Mouse (Mus musculus) heart, embryonic 11.5 days (tissue): ENCODE measurements around the gene Adgre1. TPM values are rescaled to one million over a fixed set of nuclear protein-coding genes. Genes with fewer than 3 reads are reported as not detected.
"Not testable (repeated sequence)": the region's sequence is repeated elsewhere in the genome, so short reads cannot be mapped to it uniquely, and the experiment has no call there.

Source experiments
- ATAC-seq: fragments of 200-750 bp; cut with Nextera tagmentation; replicated peaks from 2 replicates; pipeline ENCODE4 v1.8.0; 2017; ENCODE audit warnings: moderate library complexity; ENCODE audit not compliant: insufficient number of reproducible peaks, low FRiP score, low TSS enrichment
- H3K27ac ChIP-seq: fragments of 300-500 bp; sonication (generic); 2 replicates; pipeline ENCODE4 v1.5.1; 2014; ENCODE audit warnings: mild to moderate bottlenecking, low read depth, low read length
- H3K27me3 ChIP-seq: fragments of 300-500 bp; sonication (generic); 2 replicates; pipeline ENCODE4 v1.6.1; 2014; ENCODE audit warnings: mild to moderate bottlenecking, low read length, mixed read lengths; ENCODE audit not compliant: control insufficient read depth, insufficient read depth
- H3K36me3 ChIP-seq: fragments of 300-500 bp; sonication (generic); 2 replicates; pipeline ENCODE4 v1.6.1; 2014; ENCODE audit warnings: mild to moderate bottlenecking, low read length, moderate library complexity, mixed read lengths; ENCODE audit not compliant: control insufficient read depth, insufficient read depth
- H3K4me1 ChIP-seq: fragments of 300-500 bp; sonication (generic); 2 replicates; pipeline ENCODE4 v1.6.1; 2014; ENCODE audit warnings: low read length; ENCODE audit not compliant: control insufficient read depth, insufficient read depth
- H3K4me2 ChIP-seq: fragments of 300-500 bp; sonication (generic); 2 replicates; pipeline ENCODE4 v1.6.1; 2014; ENCODE audit warnings: mild to moderate bottlenecking, moderate library complexity
- H3K4me3 ChIP-seq: fragments of 300-500 bp; sonication (generic); 2 replicates; pipeline ENCODE4 v1.5.1; 2014; ENCODE audit warnings: low read depth, low read length
- H3K9ac ChIP-seq: fragments of 300-500 bp; sonication (generic); 2 replicates; pipeline ENCODE4 v1.6.1; 2014; ENCODE audit warnings: mild to moderate bottlenecking, low read depth, low read length, moderate library complexity
- H3K9me3 ChIP-seq: fragments of 300-500 bp; sonication (generic); replicated peaks from 2 replicates; pipeline ENCODE4 v1.6.1; 2016; ENCODE audit warnings: low read length; ENCODE audit not compliant: control insufficient read depth
- WGBS: fragments of 180-500 bp; shearing (Covaris S2); extraction: QIAGEN DNeasy Blood & Tissue Kit; methylation state at CpG from one replicate; pipeline ENCODE4 v1.1.7; 2014; ENCODE audit not compliant: insufficient replicate concordance; 5-methylcytosine and 5-hydroxymethylcytosine counted together
- polyA plus RNA-seq: library from polyadenylated mRNA; unstranded; fragments of >200 nt; fragmentation: Nextera tagmentation; extraction: Ambion mirVana; gene quantifications from 2 replicates; pipeline ENCODE4 v1.2.1, GENCODE M21; 2014

Gene Adgre1
- polyA plus RNA-seq = 1.3 and 3.3 TPM in 2 replicates

GRCm38 (mm10) chr17:57358441-57358840 lies at the start of gene Adgre1:
Gene Adgre1 (plus strand): TSS chr17:57358691.
- 44% methylated on average over 1 of the region's 1 CpGs for WGBS
- no peak within 1 kb of the TSS for H3K4me3 ChIP-seq
- no peak within 1 kb of the TSS for H3K9ac ChIP-seq
- H3K9me3 ChIP-seq = no peaks in the 10 kb centered on the region
- no peaks in the 10 kb centered on the region for H3K36me3 ChIP-seq
- H3K4me2 ChIP-seq = no peak within 1 kb of the TSS
- no peaks in the 10 kb centered on the region for H3K27me3 ChIP-seq
- H3K4me1 ChIP-seq = no peaks in the 10 kb centered on the region
- no peak within 1 kb of the TSS for H3K27ac ChIP-seq
- ATAC-seq = no peak

- WGBS = 32% methylated on average over 13 of the region's 13 CpGs
- H3K27ac ChIP-seq = no peak overlapping the region
- H3K27me3 ChIP-seq = no peaks in the 10 kb centered on the region
- H3K36me3 ChIP-seq = no peaks in the 10 kb centered on the region
- no peak overlapping the region for H3K4me3 ChIP-seq
- no peaks in the 10 kb centered on the region for H3K9me3 ChIP-seq
- H3K4me2 ChIP-seq = no peak overlapping the region
- no peak overlapping the region for H3K9ac ChIP-seq
- ATAC-seq = no peak
- no peaks in the 10 kb centered on the region for H3K4me1 ChIP-seq
Observed at GRCm38 (mm10) chr17:57311801-57312200, 46.7 kb upstream of the Adgre1 start.

GRCm38 (mm10) chr17:57327615-57328014 lies 30.9 kb upstream of the Adgre1 start:
- Histone ChIP-seq H3K4me2 (no peak overlapping the region), H3K36me3 (no peaks in the 10 kb centered on the region), H3K27ac (no peak overlapping the region), H3K4me3 (no peak overlapping the region), H3K9me3 (no peaks in the 10 kb centered on the region), H3K4me1 (no peaks in the 10 kb centered on the region), H3K27me3 (no peaks in the 10 kb centered on the region), H3K9ac (no peak overlapping the region)
- no peak for ATAC-seq
- 67% methylated on average over 8 of the region's 8 CpGs for WGBS

- no peak overlapping the region for H3K9ac ChIP-seq
- no peaks in the 10 kb centered on the region for H3K36me3 ChIP-seq
- H3K4me2 ChIP-seq = no peak overlapping the region
- no peaks in the 10 kb centered on the region for H3K27me3 ChIP-seq
- whole genome bisulfite sequencing = 40% methylated on average over 5 of the region's 6 CpGs
- ATAC-seq = no peak
- no peak overlapping the region for H3K4me3 ChIP-seq
- no peaks in the 10 kb centered on the region for H3K9me3 ChIP-seq
- H3K4me1 ChIP-seq = no peaks in the 10 kb centered on the region
- no peak overlapping the region for H3K27ac ChIP-seq
Observed at GRCm38 (mm10) chr17:57328944-57329343, 29.5 kb upstream of the Adgre1 start.

GRCm38 (mm10) chr17:57330993-57331392 lies 27.5 kb upstream of the Adgre1 start:
- no peak overlapping the region for H3K27ac ChIP-seq
- H3K9ac ChIP-seq = no peak overlapping the region
- no peak overlapping the region for H3K4me3 ChIP-seq
- H3K4me2 ChIP-seq = no peak overlapping the region
- H3K27me3 ChIP-seq = no peaks in the 10 kb centered on the region
- H3K4me1 ChIP-seq = no peaks in the 10 kb centered on the region
- H3K36me3 ChIP-seq = no peaks in the 10 kb centered on the region
- H3K9me3 ChIP-seq = no peaks in the 10 kb centered on the region
- no peak for ATAC-seq
- WGBS = 85% methylated on average over 8 of the region's 8 CpGs

- Histone ChIP-seq H3K27ac (no peak overlapping the region), H3K4me1 (no peaks in the 10 kb centered on the region), H3K27me3 (no peaks in the 10 kb centered on the region), H3K9me3 (no peaks in the 10 kb centered on the region), H3K36me3 (no peaks in the 10 kb centered on the region), H3K9ac (no peak overlapping the region), H3K4me3 (no peak overlapping the region), H3K4me2 (no peak overlapping the region)
- WGBS = 68% methylated on average over 4 of the region's 4 CpGs
- ATAC-seq = no peak
Observed at GRCm38 (mm10) chr17:57332241-57332640, 26.2 kb upstream of the Adgre1 start.

- no peaks in the 10 kb centered on the region for H3K9me3 ChIP-seq
- no peaks in the 10 kb centered on the region for H3K4me1 ChIP-seq
- no peak overlapping the region for H3K9ac ChIP-seq
- ATAC-seq = no peak
- H3K27ac ChIP-seq = no peak overlapping the region
- H3K4me3 ChIP-seq = no peak overlapping the region
- H3K4me2 ChIP-seq = no peak overlapping the region
- WGBS = 72% methylated on average over 9 of the region's 9 CpGs
- H3K36me3 ChIP-seq = no peaks in the 10 kb centered on the region
- H3K27me3 ChIP-seq = no peaks in the 10 kb centered on the region
Observed at GRCm38 (mm10) chr17:57334001-57334760, 24.3 kb upstream of the Adgre1 start.

- H3K27ac ChIP-seq = no peak overlapping the region
- no peak overlapping the region for H3K9ac ChIP-seq
- H3K4me1 ChIP-seq = no peaks in the 10 kb centered on the region
- H3K36me3 ChIP-seq = no peaks in the 10 kb centered on the region
- H3K4me3 ChIP-seq = no peak overlapping the region
- H3K9me3 ChIP-seq = no peaks in the 10 kb centered on the region
- no peak overlapping the region for H3K4me2 ChIP-seq
- 7% methylated on average over 16 of the region's 16 CpGs for WGBS
- no peaks in the 10 kb centered on the region for H3K27me3 ChIP-seq
- no peak; the same call in 1 of the 2 replicates for ATAC-seq
Observed at GRCm38 (mm10) chr17:57334761-57335150, 23.7 kb upstream of the Adgre1 start.

- 63% methylated on average over 9 of the region's 9 CpGs for WGBS
Observed at GRCm38 (mm10) chr17:57335194-57335593, 23.3 kb upstream of the Adgre1 start.

More at GRCm38 (mm10) chr17:57335194-57335593, 23.3 kb upstream of the Adgre1 start:
- not testable (repeated sequence) for H3K36me3 ChIP-seq, H3K27ac ChIP-seq, H3K4me1 ChIP-seq, H3K4me2 ChIP-seq, H3K9me3 ChIP-seq, H3K27me3 ChIP-seq, ATAC-seq, H3K4me3 ChIP-seq, H3K9ac ChIP-seq
